21 mouse cellular contexts compared by ENCODE assay signal in genomic region chr13:55107116-55107515, GRCm38 (mm10). TPM values are rescaled to one million over a fixed set of nuclear protein-coding genes. Genes with fewer than 3 reads are reported as not detected.
A peak's percentile ranks its signal among the peaks of the same experiment; 100 is the strongest.
DNase-seq lines count a peak whose midpoint lies in the region; ATAC-seq and TF ChIP-seq lines count a peak whose summit lies in the region.
"Had no signal": no experiment of that assay in that cellular context is flagged by ENCODE, and none has a peak within 500 bp of the region (broad histone marks: within the 10 kb centered on the region; RNA-seq: fewer than 3 reads in every experiment).

No protein-coding gene starts in this region.

- H3K9me3 ChIP-seq in heart, embryonic 10.5 days: no peaks in the 10 kb centered on the region
- no peaks in the 10 kb centered on the region for H3K9me3 ChIP-seq in liver, embryonic 14.5 days (ENCODE audit: control insufficient read depth, low read length)
- no peaks in the 10 kb centered on the region for H3K9me3 ChIP-seq in neural tube, embryonic 15.5 days (replicated peaks)
- H3K9me3 ChIP-seq: hindbrain, embryonic 10.5 days; limb, embryonic 13.5 days; stomach, embryonic 15.5 days had no signal

- H3K4me2 ChIP-seq in liver, embryonic 14.5 days (ENCODE audit: low read depth): peak overlapping the region; percentile 88
- no peak overlapping the region for H3K4me2 ChIP-seq in neural tube, embryonic 15.5 days
- H3K4me2 ChIP-seq: stomach, embryonic 15.5 days had no signal

- TF ChIP-seq POLR2A in testis, adult 2 months (IDR thresholded peaks at IDR 0.05; ENCODE audit: control insufficient read depth, low read depth, low read length): no peak

- no peak for DNase-seq in heart, embryonic 10.5 days (ENCODE audit: low spot score)
- DNase-seq in heart, postnatal 4 days: no peak
- DNase-seq in testis, postnatal 10 days (ENCODE audit: low spot score): no peak
- no peak for DNase-seq in liver, embryonic 14.5 days (ENCODE audit: low read depth in 3 of 3, low spot score in 3 of 3)
- no peak for DNase-seq in frontal cortex, postnatal 36 days (ENCODE audit: low spot score in 2 of 2)
- DNase-seq: forebrain, postnatal 0 days; gastrocnemius, postnatal 10 days; kidney, postnatal 25 days; midbrain, embryonic 14.5 days; spleen, adult 18-20 months; thymus, postnatal 25 days had no signal

- no peak for ATAC-seq in liver, embryonic 14.5 days (ENCODE audit: insufficient read depth)
- no peak for ATAC-seq in neural tube, embryonic 15.5 days (ENCODE audit: low FRiP score)
- ATAC-seq: forebrain, postnatal 0 days; inflammation-experienced regulatory T-cells, adult 6 months had no signal

- H3K27me3 ChIP-seq in heart, embryonic 10.5 days (ENCODE audit: insufficient read depth, poor library complexity, severe bottlenecking): no peaks in the 10 kb centered on the region
- H3K27me3 ChIP-seq in testis, adult 2 months (ENCODE audit: control insufficient read depth, insufficient read depth, low read length): no peaks in the 10 kb centered on the region
- no peaks in the 10 kb centered on the region for H3K27me3 ChIP-seq in liver, embryonic 14.5 days (ENCODE audit: control insufficient read depth, insufficient read depth, low read length)
- H3K27me3 ChIP-seq in neural tube, embryonic 15.5 days (replicated peaks): no peaks in the 10 kb centered on the region
- H3K27me3 ChIP-seq: limb, embryonic 13.5 days; stomach, embryonic 15.5 days had no signal

- WGBS in heart, embryonic 10.5 days: 80% methylated on average over 4 of the region's 4 CpGs
- 73% methylated on average over 4 of the region's 4 CpGs for WGBS in liver, embryonic 14.5 days (ENCODE audit: insufficient replicate concordance)
- 95% methylated on average over 4 of the region's 4 CpGs for WGBS in neural tube, embryonic 15.5 days

- peak overlapping the region; percentile 81 for H3K9ac ChIP-seq in liver, embryonic 14.5 days (replicated peaks)
- no peak overlapping the region for H3K9ac ChIP-seq in neural tube, embryonic 15.5 days (replicated peaks)
- H3K9ac ChIP-seq: forebrain, postnatal 0 days; limb, embryonic 13.5 days; stomach, embryonic 15.5 days had no signal

- H3K36me3 ChIP-seq in heart, embryonic 10.5 days: peaks cover 18% of the 10 kb centered on the region
- H3K36me3 ChIP-seq in testis, adult 2 months (ENCODE audit: control insufficient read depth, insufficient read depth, low read length): peaks cover 1% of the 10 kb centered on the region; the same call in 1 of the 2 replicates
- H3K36me3 ChIP-seq in liver, embryonic 14.5 days (replicated peaks; ENCODE audit: control insufficient read depth, insufficient read depth, low read depth): peaks cover 11% of the 10 kb centered on the region
- H3K36me3 ChIP-seq in neural tube, embryonic 15.5 days: peaks cover 18% of the 10 kb centered on the region

- TF ChIP-seq EP300 in liver, embryonic 14.5 days (IDR thresholded peaks at IDR 0.05; ENCODE audit: low read depth): no peak

- no peak overlapping the region for H3K4me3 ChIP-seq in heart, embryonic 10.5 days
- H3K4me3 ChIP-seq in testis, adult 2 months (ENCODE audit: control insufficient read depth, low read depth, low read length): no peak overlapping the region
- H3K4me3 ChIP-seq in liver, embryonic 14.5 days (ENCODE audit: insufficient read depth in 1 of 2, low read depth in 2 of 2, low read length in 2 of 2): peak overlapping the region in 1 of 2 experiments; percentile 77; a peak in 1 of 4 replicates
- no peak overlapping the region for H3K4me3 ChIP-seq in neural tube, embryonic 15.5 days (replicated peaks)
- H3K4me3 ChIP-seq: hindbrain, embryonic 10.5 days; limb, embryonic 13.5 days; stomach, embryonic 15.5 days had no signal

- no peak for TF ChIP-seq CTCF in testis, adult 2 months (IDR thresholded peaks at IDR 0.05; ENCODE audit: control insufficient read depth, insufficient read depth, insufficient replicate concordance, low read depth, low read length)
- no peak for TF ChIP-seq CTCF in liver, embryonic 14.5 days (IDR thresholded peaks at IDR 0.05; ENCODE audit: low read depth)

- peaks cover 23% of the 10 kb centered on the region for H3K4me1 ChIP-seq in heart, embryonic 10.5 days
- H3K4me1 ChIP-seq in testis, adult 2 months (ENCODE audit: control insufficient read depth, insufficient read depth, low read length): peaks cover 5% of the 10 kb centered on the region
- H3K4me1 ChIP-seq in liver, embryonic 14.5 days (replicated peaks; ENCODE audit: control insufficient read depth in 2 of 2, insufficient read depth in 2 of 2, low read length in 1 of 2): peaks cover 12 to 16% of the 10 kb centered on the region in 2 experiments; a peak in 3 of 4 replicates
- H3K4me1 ChIP-seq in neural tube, embryonic 15.5 days: peaks cover 18% of the 10 kb centered on the region

- H3K27ac ChIP-seq in heart, embryonic 10.5 days: peak overlapping the region; percentile 42; the same call in 1 of the 2 replicates
- peak overlapping the region; percentile 23; the same call in 1 of the 2 replicates for H3K27ac ChIP-seq in testis, adult 2 months (ENCODE audit: control insufficient read depth, insufficient read depth, low read depth, low read length)
- H3K27ac ChIP-seq in liver, embryonic 14.5 days: no peak overlapping the region
- H3K27ac ChIP-seq in neural tube, embryonic 15.5 days (replicated peaks): no peak overlapping the region
- H3K27ac ChIP-seq: hindbrain, embryonic 10.5 days; limb, embryonic 13.5 days; stomach, embryonic 15.5 days had no signal

RNA-seq across cellular contexts. Expression of gene Zfp346, which starts 2.0 kb away (rescaled TPM):
- polyA plus RNA-seq in heart, embryonic 10.5 days (2016; fragmentation: Nextera tagmentation; extraction: Ambion mirVana): 18.1 and 20.4 TPM in 2 replicates
- 10 to 100 TPM; 17.7 to 20.1 TPM for total RNA-seq in heart, postnatal 4 days (2021)
- polyA plus RNA-seq in testis, adult 2 months (2012; rRNA removed): 27.4 and 28.4 TPM in 2 replicates
- 9.4 and 11.4 TPM in 2 replicates for polyA plus RNA-seq in liver, embryonic 14.5 days (2012; rRNA removed)
- 5.6 and 6.1 TPM in 2 replicates for polyA plus RNA-seq in liver, embryonic 14.5 days (2014; fragmentation: Nextera tagmentation; extraction: Ambion mirVana)
- 27.8 and 29.9 TPM in 2 replicates for polyA plus RNA-seq in neural tube, embryonic 15.5 days (2015; fragmentation: Nextera tagmentation; extraction: Ambion mirVana)

RNA-seq across cellular contexts. Expression of gene Uimc1, which starts 7.0 kb away (rescaled TPM):
- 16.1 and 18.9 TPM in 2 replicates for polyA plus RNA-seq in heart, embryonic 10.5 days (2016; fragmentation: Nextera tagmentation; extraction: Ambion mirVana)
- total RNA-seq in heart, postnatal 4 days (2021): 10 to 100 TPM; 28.9 to 30.9 TPM
- polyA plus RNA-seq in testis, adult 2 months (2012; rRNA removed): 6.4 and 8.3 TPM in 2 replicates
- polyA plus RNA-seq in liver, embryonic 14.5 days (2012; rRNA removed): 6.0 and 12.5 TPM in 2 replicates
- 16.0 and 16.6 TPM in 2 replicates for polyA plus RNA-seq in liver, embryonic 14.5 days (2014; fragmentation: Nextera tagmentation; extraction: Ambion mirVana)
- 17.3 and 19.4 TPM in 2 replicates for polyA plus RNA-seq in neural tube, embryonic 15.5 days (2015; fragmentation: Nextera tagmentation; extraction: Ambion mirVana)

RNA-seq across cellular contexts. Expression of gene Gm17617, which starts 26.2 kb away (rescaled TPM):
- polyA plus RNA-seq in heart, embryonic 10.5 days (2016; fragmentation: Nextera tagmentation; extraction: Ambion mirVana): not detected in 2 replicates
- total RNA-seq in heart, postnatal 4 days (2021): not detected
- not detected in 2 replicates for polyA plus RNA-seq in testis, adult 2 months (2012; rRNA removed)
- not detected in 2 replicates for polyA plus RNA-seq in liver, embryonic 14.5 days (2012; rRNA removed)
- polyA plus RNA-seq in liver, embryonic 14.5 days (2014; fragmentation: Nextera tagmentation; extraction: Ambion mirVana): not detected in 2 replicates
- polyA plus RNA-seq in neural tube, embryonic 15.5 days (2015; fragmentation: Nextera tagmentation; extraction: Ambion mirVana): not detected in 2 replicates
- total RNA-seq: ES-E14; forebrain, postnatal 0 days; gastrocnemius, postnatal 10 days; left cerebral cortex, adult 8-10 months; megakaryocyte, adult 5-6 weeks had no signal
- polyA plus RNA-seq: forebrain, postnatal 0 days; hindbrain, embryonic 10.5 days; inflammation-experienced regulatory T-cells, adult 6 months; limb, embryonic 13.5 days; lung, embryonic 16.5 days; midbrain, embryonic 14.5 days; stomach, embryonic 15.5 days had no signal

RNA-seq across cellular contexts. Expression of gene Fgfr4, which starts 45.3 kb away (rescaled TPM):
- 0.46 and 3.5 TPM in 2 replicates for polyA plus RNA-seq in heart, embryonic 10.5 days (2016; fragmentation: Nextera tagmentation; extraction: Ambion mirVana)
- 1 to 10 TPM in 1 of 2 experiments, under 1 TPM in 1; 0.61 to 1.3 TPM for total RNA-seq in heart, postnatal 4 days (2021)
- 2.9 and 3.0 TPM in 2 replicates for polyA plus RNA-seq in testis, adult 2 months (2012; rRNA removed)
- 3.9 and 4.7 TPM in 2 replicates for polyA plus RNA-seq in liver, embryonic 14.5 days (2012; rRNA removed)
- polyA plus RNA-seq in liver, embryonic 14.5 days (2014; fragmentation: Nextera tagmentation; extraction: Ambion mirVana): 3.3 and 4.5 TPM in 2 replicates
- polyA plus RNA-seq in neural tube, embryonic 15.5 days (2015; fragmentation: Nextera tagmentation; extraction: Ambion mirVana): 1.7 and 2.2 TPM in 2 replicates
- total RNA-seq: megakaryocyte, adult 5-6 weeks had no signal
- polyA plus RNA-seq: inflammation-experienced regulatory T-cells, adult 6 months had no signal

Comparison
In these comparisons a context has a peak if more than half of its experiments do, and no peak if none do; other contexts are left out.
1. H3K27ac ChIP-seq: peak in heart, embryonic 10.5 days (single experiment) and testis, adult 2 months (single experiment); none in liver, embryonic 14.5 days (single experiment) and neural tube, embryonic 15.5 days (single experiment).